Comparison of ENCODE assay signal across 11 mouse cellular contexts in genomic region chr7:143444955-143445648, GRCm38 (mm10). TPM values are rescaled to one million over a fixed set of nuclear protein-coding genes. Genes with fewer than 3 reads are reported as not detected.
A peak's percentile ranks its signal among the peaks of the same experiment; 100 is the strongest.
DNase-seq lines count a peak whose midpoint lies in the region; ATAC-seq and TF ChIP-seq lines count a peak whose summit lies in the region.
"Had no signal": no experiment of that assay in that cellular context is flagged by ENCODE, and none has a peak within 500 bp of the region (broad histone marks: within the 10 kb centered on the region; RNA-seq: fewer than 3 reads in every experiment).

No protein-coding gene starts in this region.

- TF ChIP-seq CTCF in heart, postnatal 0 days (IDR thresholded peaks at IDR 0.05; ENCODE audit: low read depth) = no peak
- no peak for TF ChIP-seq CTCF in intestine, postnatal 0 days (IDR thresholded peaks at IDR 0.05; ENCODE audit: low read depth)
- TF ChIP-seq CTCF in thymus, adult 2 months (IDR thresholded peaks at IDR 0.05; ENCODE audit: borderline replicate concordance, control insufficient read depth, extremely low read depth, insufficient read depth, low read length, poor library complexity) = no peak

- peak overlapping the region; percentile 70 for H3K4me2 ChIP-seq in heart, postnatal 0 days (ENCODE audit: low read depth, low read length)
- H3K4me2 ChIP-seq in embryonic facial prominence, embryonic 11.5 days (ENCODE audit: low read depth, low read length) = peak overlapping the region; percentile 67
- peak overlapping the region; percentile 69 for H3K4me2 ChIP-seq in intestine, postnatal 0 days (replicated peaks; ENCODE audit: low read depth)
- H3K4me2 ChIP-seq in neural tube, embryonic 12.5 days (replicated peaks) = peak overlapping the region; percentile 66

- H3K4me3 ChIP-seq in heart, postnatal 0 days (ENCODE audit: low read depth, low read length) = peak overlapping the region; percentile 45
- peak overlapping the region; percentile 30 for H3K4me3 ChIP-seq in embryonic facial prominence, embryonic 11.5 days (ENCODE audit: low read depth, low read length)
- H3K4me3 ChIP-seq in intestine, postnatal 0 days (ENCODE audit: low read depth, low read length) = peak overlapping the region; percentile 39
- H3K4me3 ChIP-seq in neural tube, embryonic 12.5 days = peak overlapping the region; percentile 31
- H3K4me3 ChIP-seq in thymus, adult 2 months (ENCODE audit: control insufficient read depth, insufficient read depth, low read length) = no peak overlapping the region

- no peak overlapping the region for H3K27ac ChIP-seq in heart, postnatal 0 days (ENCODE audit: low read depth)
- peak overlapping the region; percentile 41; the same call in 1 of the 2 replicates for H3K27ac ChIP-seq in embryonic facial prominence, embryonic 11.5 days (replicated peaks; ENCODE audit: low read depth, low read length)
- no peak overlapping the region for H3K27ac ChIP-seq in intestine, postnatal 0 days (ENCODE audit: low read depth, low read length)
- H3K27ac ChIP-seq in neural tube, embryonic 12.5 days = peak overlapping the region; percentile 91
- H3K27ac ChIP-seq in thymus, adult 2 months (ENCODE audit: control insufficient read depth, insufficient read depth, low read length) = no peak overlapping the region

- H3K9me3 ChIP-seq in heart, postnatal 0 days (replicated peaks; ENCODE audit: control insufficient read depth, low read length) = no peaks in the 10 kb centered on the region
- no peaks in the 10 kb centered on the region for H3K9me3 ChIP-seq in embryonic facial prominence, embryonic 11.5 days (replicated peaks; ENCODE audit: control insufficient read depth, low read length)
- no peaks in the 10 kb centered on the region for H3K9me3 ChIP-seq in intestine, postnatal 0 days (ENCODE audit: control insufficient read depth)
- H3K9me3 ChIP-seq in neural tube, embryonic 12.5 days = no peaks in the 10 kb centered on the region

- peaks cover 36% of the 10 kb centered on the region for H3K27me3 ChIP-seq in heart, postnatal 0 days (ENCODE audit: control insufficient read depth, insufficient read depth, low read length)
- peaks cover 18% of the 10 kb centered on the region for H3K27me3 ChIP-seq in embryonic facial prominence, embryonic 11.5 days (ENCODE audit: control insufficient read depth, insufficient read depth, low read length)
- H3K27me3 ChIP-seq in intestine, postnatal 0 days (replicated peaks; ENCODE audit: control insufficient read depth, insufficient read depth, low read length) = peaks cover 37% of the 10 kb centered on the region
- peaks cover 15% of the 10 kb centered on the region; the same call in 1 of the 2 replicates for H3K27me3 ChIP-seq in neural tube, embryonic 12.5 days (replicated peaks)
- peaks cover 14% of the 10 kb centered on the region for H3K27me3 ChIP-seq in thymus, adult 2 months (ENCODE audit: control insufficient read depth, insufficient read depth, low read length)

- 12% methylated on average over 55 of the region's 55 CpGs for WGBS in heart, postnatal 0 days
- WGBS in embryonic facial prominence, embryonic 11.5 days = 3% methylated on average over 52 of the region's 55 CpGs
- 11% methylated on average over 55 of the region's 55 CpGs for WGBS in intestine, postnatal 0 days
- under 1% methylated on average over 55 of the region's 55 CpGs for WGBS in neural tube, embryonic 12.5 days
- WGBS in thymus, adult 2 months = 13% methylated on average over 55 of the region's 55 CpGs

- peak overlapping the region; percentile 40; the same call in 1 of the 2 replicates for H3K9ac ChIP-seq in heart, postnatal 0 days (replicated peaks; ENCODE audit: low read depth, low read length)
- H3K9ac ChIP-seq in embryonic facial prominence, embryonic 11.5 days (replicated peaks; ENCODE audit: low read length) = peak overlapping the region; percentile 57
- H3K9ac ChIP-seq in intestine, postnatal 0 days (ENCODE audit: low read depth, low read length) = peak overlapping the region; percentile 8
- peak overlapping the region; percentile 60 for H3K9ac ChIP-seq in neural tube, embryonic 12.5 days

- no peaks in the 10 kb centered on the region for H3K36me3 ChIP-seq in heart, postnatal 0 days (replicated peaks; ENCODE audit: control insufficient read depth, insufficient read depth, low read length)
- H3K36me3 ChIP-seq in embryonic facial prominence, embryonic 11.5 days (replicated peaks; ENCODE audit: control insufficient read depth, insufficient read depth, low read depth, low read length) = no peaks in the 10 kb centered on the region
- H3K36me3 ChIP-seq in intestine, postnatal 0 days (ENCODE audit: control insufficient read depth, insufficient read depth) = no peaks in the 10 kb centered on the region
- H3K36me3 ChIP-seq in neural tube, embryonic 12.5 days = no peaks in the 10 kb centered on the region
- no peaks in the 10 kb centered on the region for H3K36me3 ChIP-seq in thymus, adult 2 months (ENCODE audit: control insufficient read depth, insufficient read depth, low read length)
- H3K36me3 ChIP-seq: G1E had no signal

- DNase-seq in heart, postnatal 0 days (ENCODE audit: low spot score) = no peak
- no peak for DNase-seq in heart, postnatal 14 days
- peak; percentile 35 for DNase-seq in embryonic facial prominence, embryonic 11.5 days (ENCODE audit: low spot score)
- no peak for DNase-seq in thymus, adult 2 months
- DNase-seq: cerebellum, postnatal 14 days; kidney, postnatal 14 days had no signal

- intact Hi-C loops in heart, postnatal 14 days (cut with DNase I) = loop anchor here (2.0 kb wide), 1 partner anchor 18 kb away; no protein-coding TSS in a partner anchor

- ATAC-seq in heart, postnatal 0 days (ENCODE audit: insufficient read depth, low read depth) = no peak
- ATAC-seq in embryonic facial prominence, embryonic 11.5 days (replicated peaks; ENCODE audit: insufficient number of reproducible peaks, low FRiP score, low TSS enrichment, low read depth) = 0 out of 2 replicates have a peak, but pooled peaks have one; percentile 22
- ATAC-seq in intestine, postnatal 0 days = 0 out of 2 replicates have a peak, but pooled peaks have one; percentile 16
- ATAC-seq in neural tube, embryonic 12.5 days (ENCODE audit: low FRiP score, low read depth) = peak; percentile 67
- no peak for ATAC-seq in monocyte, adult 5-6 weeks (replicated peaks; ENCODE audit: insufficient number of reproducible peaks, low FRiP score, low TSS enrichment, poor library complexity, severe bottlenecking)
- no peak for ATAC-seq in CD4-positive, CD25-positive, alpha-beta regulatory T cell, adult 4 months

- H3K4me1 ChIP-seq in heart, postnatal 0 days (ENCODE audit: control insufficient read depth, insufficient read depth) = no peaks in the 10 kb centered on the region
- peaks cover 5% of the 10 kb centered on the region; the same call in 1 of the 2 replicates for H3K4me1 ChIP-seq in embryonic facial prominence, embryonic 11.5 days (ENCODE audit: control insufficient read depth, insufficient read depth, low read length)
- H3K4me1 ChIP-seq in intestine, postnatal 0 days (replicated peaks; ENCODE audit: control insufficient read depth, insufficient read depth, low read length) = peaks cover 4% of the 10 kb centered on the region; the same call in 1 of the 2 replicates
- peaks cover 43% of the 10 kb centered on the region for H3K4me1 ChIP-seq in neural tube, embryonic 12.5 days
- H3K4me1 ChIP-seq in thymus, adult 2 months (replicated peaks; ENCODE audit: control insufficient read depth, insufficient read depth, low read length) = no peaks in the 10 kb centered on the region

- TF ChIP-seq EP300 in heart, postnatal 0 days (IDR thresholded peaks at IDR 0.05; ENCODE audit: low read depth) = no peak

- no peak for TF ChIP-seq POLR2A in thymus, adult 2 months (IDR thresholded peaks at IDR 0.05; ENCODE audit: control insufficient read depth, extremely low read depth, insufficient read depth, low read length, poor library complexity)

RNA-seq across cellular contexts. Expression of gene Cdkn1c, which starts 15.7 kb away (rescaled TPM):
- total RNA-seq in heart, postnatal 0 days (2014; rRNA removed; ENCODE audit: low replicate concordance) = 94.6 and 143 TPM in 2 replicates
- 81.3 and 97.4 TPM in 2 replicates for polyA plus RNA-seq in heart, postnatal 0 days (2015; fragmentation: Nextera tagmentation; extraction: Ambion mirVana)
- total RNA-seq in heart, postnatal 14 days (2021) = 10 to 100 TPM; 37.3 to 52.0 TPM
- polyA plus RNA-seq in embryonic facial prominence, embryonic 11.5 days (2014; fragmentation: Nextera tagmentation; extraction: Ambion mirVana) = 1,085 and 1,117 TPM in 2 replicates
- polyA plus RNA-seq in intestine, postnatal 0 days (2015; fragmentation: Nextera tagmentation; extraction: Ambion mirVana) = 542 and 615 TPM in 2 replicates
- 1,329 and 1,332 TPM in 2 replicates for polyA plus RNA-seq in neural tube, embryonic 12.5 days (2016; fragmentation: Nextera tagmentation; extraction: Ambion mirVana)
- polyA plus RNA-seq in thymus, adult 2 months (2012; rRNA removed) = 10.3 and 10.4 TPM in 2 replicates
- 3.5 to 20.8 TPM (median 3.8 TPM) in 3 replicates for total RNA-seq in monocyte, adult 5-6 weeks (2017)
- polyA plus RNA-seq in CD4-positive, CD25-positive, alpha-beta regulatory T cell, adult 4 months (2017; shearing (Covaris generic)) = 1 to 10 TPM in 1 of 2 experiments, under 1 TPM in 1; 0.87 to 1.3 TPM
- total RNA-seq: G1E had no signal

RNA-seq across cellular contexts. Expression of gene Slc22a18, which starts 28.4 kb away (rescaled TPM):
- total RNA-seq in heart, postnatal 0 days (2014; rRNA removed; ENCODE audit: low replicate concordance) = 0.27 TPM in 1 of 2 replicates, not detected in the other
- polyA plus RNA-seq in heart, postnatal 0 days (2015; fragmentation: Nextera tagmentation; extraction: Ambion mirVana) = 0.60 and 0.93 TPM in 2 replicates
- total RNA-seq in heart, postnatal 14 days (2021) = under 1 TPM; 0.15 to 0.69 TPM
- polyA plus RNA-seq in embryonic facial prominence, embryonic 11.5 days (2014; fragmentation: Nextera tagmentation; extraction: Ambion mirVana) = 0.58 and 1.0 TPM in 2 replicates
- polyA plus RNA-seq in intestine, postnatal 0 days (2015; fragmentation: Nextera tagmentation; extraction: Ambion mirVana) = 21.6 and 25.0 TPM in 2 replicates
- polyA plus RNA-seq in neural tube, embryonic 12.5 days (2016; fragmentation: Nextera tagmentation; extraction: Ambion mirVana) = 0.52 and 0.85 TPM in 2 replicates
- polyA plus RNA-seq in thymus, adult 2 months (2012; rRNA removed) = 6.1 and 8.0 TPM in 2 replicates
- 1.3 TPM in 1 of 3 replicates, not detected in the others for total RNA-seq in monocyte, adult 5-6 weeks (2017)
- not detected for polyA plus RNA-seq in CD4-positive, CD25-positive, alpha-beta regulatory T cell, adult 4 months (2017; shearing (Covaris generic))

RNA-seq across cellular contexts. Expression of gene Phlda2, which starts 57.8 kb away (rescaled TPM):
- 1.0 TPM in 1 of 2 replicates, not detected in the other for total RNA-seq in heart, postnatal 0 days (2014; rRNA removed; ENCODE audit: low replicate concordance)
- polyA plus RNA-seq in heart, postnatal 0 days (2015; fragmentation: Nextera tagmentation; extraction: Ambion mirVana) = not detected in 2 replicates
- total RNA-seq in heart, postnatal 14 days (2021) = not detected
- polyA plus RNA-seq in embryonic facial prominence, embryonic 11.5 days (2014; fragmentation: Nextera tagmentation; extraction: Ambion mirVana) = 2.8 and 2.9 TPM in 2 replicates
- 1.0 and 1.3 TPM in 2 replicates for polyA plus RNA-seq in intestine, postnatal 0 days (2015; fragmentation: Nextera tagmentation; extraction: Ambion mirVana)
- 1.9 and 2.4 TPM in 2 replicates for polyA plus RNA-seq in neural tube, embryonic 12.5 days (2016; fragmentation: Nextera tagmentation; extraction: Ambion mirVana)
- polyA plus RNA-seq in thymus, adult 2 months (2012; rRNA removed) = 0.39 TPM in 1 of 2 replicates, not detected in the other
- total RNA-seq in monocyte, adult 5-6 weeks (2017) = not detected in 3 replicates
- polyA plus RNA-seq in CD4-positive, CD25-positive, alpha-beta regulatory T cell, adult 4 months (2017; shearing (Covaris generic)) = under 1 TPM in 1 of 2 experiments, not detected in 1; 0.58 TPM

Comparison
In these comparisons a context has a peak if more than half of its experiments do, and no peak if none do; other contexts are left out.
1. ATAC-seq: peak in embryonic facial prominence, embryonic 11.5 days (single experiment), intestine, postnatal 0 days (single experiment) and neural tube, embryonic 12.5 days (single experiment); none in heart, postnatal 0 days (single experiment), monocyte, adult 5-6 weeks (single experiment) and CD4-positive, CD25-positive, alpha-beta regulatory T cell, adult 4 months (single experiment).
2. H3K27ac ChIP-seq: peak in embryonic facial prominence, embryonic 11.5 days (single experiment) and neural tube, embryonic 12.5 days (single experiment); none in heart, postnatal 0 days (single experiment), intestine, postnatal 0 days (single experiment) and thymus, adult 2 months (single experiment).
3. H3K9ac ChIP-seq: peak in every context shown above with its lines; median percentile 60 in neural tube, embryonic 12.5 days; 57 in embryonic facial prominence, embryonic 11.5 days; 40 in heart, postnatal 0 days; 8 in intestine, postnatal 0 days.
4. Peak in every context shown above with its lines, with median percentiles within 50 percentile points of each other: H3K4me2 ChIP-seq.